Mouse (Mus musculus) embryonic fibroblast, embryonic 13.5 days (primary cell): Measurements from ENCODE around the gene Tenm2.

Experiments
- CTCF ChIP-seq: IDR thresholded peaks from 2 replicates; pipeline ENCODE4 v1.5.1; 2011; ENCODE audit warnings: mild to moderate bottlenecking, control low read depth, low read length, moderate library complexity, borderline replicate concordance; ENCODE audit not compliant: insufficient read depth
- POLR2A ChIP-seq: IDR thresholded peaks from 2 replicates; pipeline ENCODE4 v1.6.1; 2011; ENCODE audit warnings: low read depth, mild to moderate bottlenecking, control low read depth, low read length, moderate library complexity

DNA sequence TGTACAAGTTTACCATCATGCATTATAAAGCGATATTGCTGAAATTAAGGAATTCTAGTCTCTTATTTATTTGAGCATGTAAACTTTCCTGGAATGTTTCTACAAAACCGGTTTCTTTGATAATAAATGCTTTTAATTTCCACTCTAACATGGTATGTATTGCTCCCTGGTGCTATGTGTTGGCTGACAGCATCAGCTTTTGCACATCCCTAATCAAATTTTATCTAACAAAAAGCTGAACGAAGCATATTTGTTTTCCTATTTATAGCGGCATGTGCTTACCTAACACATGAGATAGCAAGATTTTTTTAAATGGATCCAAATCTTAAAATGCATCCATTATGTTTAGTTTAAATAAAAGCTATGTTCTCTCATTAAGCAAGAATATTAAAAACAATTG, 434.1 kb downstream of the Tenm2 start:
- no peak for TF ChIP-seq POLR2A
- no peak for TF ChIP-seq CTCF
